Mouse (Mus musculus) urinary bladder, postnatal 36 days (tissue): Measurements from ENCODE around the gene Spdya.
"Not testable (repeated sequence)": the region's sequence is repeated elsewhere in the genome, so short reads cannot be mapped to it uniquely, and the experiment has no call there.

Experiments
- DNase-seq, 2 experiments: peaks; one replicate each; pipeline ENCODE4 v3.0.0; 2022; ENCODE audit warnings: low spot score in 2 of 2, mixed read lengths in 1 of 2

Gene Spdya

GRCm38 (mm10) chr17:71551757-71552451 is at the start of gene Spdya:
Gene Spdya, plus strand, starts transcription at chr17:71552061.
- DNase-seq, result peak; percentile 69 to 80

GRCm38 (mm10) chr17:71506832-71507231 is 45.0 kb upstream of the Spdya start:
- DNase-seq, result no peak

- no peak for DNase-seq
Measured at GRCm38 (mm10) chr17:71510297-71510696, 41.6 kb upstream of the Spdya start.

- DNase-seq, result no peak
Measured at GRCm38 (mm10) chr17:71526302-71526708, 25.6 kb upstream of the Spdya start.

- DNase-seq, result peak; percentile 81 to 93
Measured at GRCm38 (mm10) chr17:71526711-71527564, 24.9 kb upstream of the Spdya start, which contains the start of gene Ndc80. Gene Ndc80, minus strand, starts transcription at chr17:71526857.

GRCm38 (mm10) chr17:71528042-71528441 is 23.8 kb upstream of the Spdya start:
- no peak for DNase-seq

- DNase-seq, result not testable (repeated sequence)
Measured at GRCm38 (mm10) chr17:71535595-71535994, 16.3 kb upstream of the Spdya start.

GRCm38 (mm10) chr17:71537164-71537563 is 14.7 kb upstream of the Spdya start:
- DNase-seq, result no peak

GRCm38 (mm10) chr17:71548586-71548985 is 3.3 kb upstream of the Spdya start:
- no peak for DNase-seq

- no peak for DNase-seq
Measured at GRCm38 (mm10) chr17:71551350-71551749, 511 bp upstream of the Spdya start.

GRCm38 (mm10) chr17:71552901-71553300 is 1.0 kb downstream of the Spdya start:
- DNase-seq, result no peak

- DNase-seq, result no peak
Measured at GRCm38 (mm10) chr17:71561631-71562030, 9.8 kb downstream of the Spdya start.

GRCm38 (mm10) chr17:71579176-71579705 is 27.4 kb downstream of the Spdya start:
- DNase-seq, result no peak

- no peak for DNase-seq
Measured at GRCm38 (mm10) chr17:71597881-71598658, 46.2 kb downstream of the Spdya start.

- peak; percentile 78 to 85 for DNase-seq
Measured at GRCm38 (mm10) chr17:71598659-71599554, 47.0 kb downstream of the Spdya start.

- DNase-seq, result peak; percentile 92 to 96
Measured at GRCm38 (mm10) chr17:71615638-71616318, 63.9 kb downstream of the Spdya start, which contains the start of gene Wdr43. Gene Wdr43, plus strand, starts transcription at chr17:71615895.

GRCm38 (mm10) chr17:71616319-71617032 is 64.6 kb downstream of the Spdya start:
- peak; percentile 7 to 12 for DNase-seq

GRCm38 (mm10) chr17:71617033-71617362 is 65.1 kb downstream of the Spdya start:
- no peak for DNase-seq

GRCm38 (mm10) chr17:71617974-71618373 is 66.1 kb downstream of the Spdya start:
- DNase-seq, result no peak
